Mouse (Mus musculus) kidney, adult 9 months (tissue): ENCODE measurements around the gene Cttnbp2nl.

ENCODE experiments used
- DNase-seq: peaks from one replicate; pipeline ENCODE4 v3.0.0; 2022

Cttnbp2nl gene

DNA sequence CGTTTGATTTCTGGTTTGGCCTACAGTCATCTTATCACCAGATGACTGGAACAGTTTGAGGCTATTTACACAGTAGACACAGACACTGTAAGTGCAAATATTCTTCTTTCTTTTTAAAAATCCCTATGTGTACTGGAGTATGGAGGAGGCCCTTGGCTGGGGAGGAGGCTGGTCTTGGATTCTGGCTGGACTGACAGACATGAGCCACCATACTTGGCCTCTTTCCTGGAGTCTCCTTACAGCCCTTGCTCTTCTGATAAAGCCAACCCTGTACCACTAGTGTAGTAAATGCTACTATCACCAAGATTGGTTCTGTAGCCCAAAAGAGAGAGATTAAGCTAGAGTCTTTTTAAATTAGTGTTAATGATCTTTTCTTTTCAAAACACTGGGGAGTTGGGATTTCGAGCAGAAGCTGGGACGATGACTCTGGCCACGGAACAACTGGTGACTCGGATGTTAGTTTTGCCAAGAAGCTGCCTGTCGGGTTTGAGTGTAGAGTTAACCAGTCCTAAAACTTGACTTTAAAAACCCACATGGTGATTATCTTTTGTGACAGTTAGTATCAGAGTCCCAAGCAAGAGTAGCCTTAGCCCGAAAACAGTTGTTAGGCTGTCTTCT is 40.1 kb downstream of the Cttnbp2nl start:
- no peak for DNase-seq

DNA sequence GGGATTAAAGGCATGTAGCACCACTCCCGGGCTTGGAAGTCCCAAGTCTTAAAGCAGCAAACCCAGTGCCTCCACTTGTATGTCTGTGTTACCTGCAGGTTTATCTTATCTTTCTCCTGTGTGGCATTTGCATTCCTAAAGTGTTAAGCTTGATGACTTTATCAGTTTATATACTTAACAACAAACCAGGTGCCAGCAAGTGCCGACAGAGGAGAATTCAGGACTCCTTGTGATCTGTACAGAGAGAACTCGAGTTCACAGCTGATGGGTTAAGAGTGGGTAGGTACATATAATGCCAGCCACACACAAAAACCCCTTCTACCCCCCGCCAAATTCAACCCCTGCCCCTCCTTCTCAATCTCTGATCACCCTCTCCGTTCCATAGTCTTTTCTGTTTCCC is 41.1 kb downstream of the Cttnbp2nl start:
- no peak for DNase-seq

DNA sequence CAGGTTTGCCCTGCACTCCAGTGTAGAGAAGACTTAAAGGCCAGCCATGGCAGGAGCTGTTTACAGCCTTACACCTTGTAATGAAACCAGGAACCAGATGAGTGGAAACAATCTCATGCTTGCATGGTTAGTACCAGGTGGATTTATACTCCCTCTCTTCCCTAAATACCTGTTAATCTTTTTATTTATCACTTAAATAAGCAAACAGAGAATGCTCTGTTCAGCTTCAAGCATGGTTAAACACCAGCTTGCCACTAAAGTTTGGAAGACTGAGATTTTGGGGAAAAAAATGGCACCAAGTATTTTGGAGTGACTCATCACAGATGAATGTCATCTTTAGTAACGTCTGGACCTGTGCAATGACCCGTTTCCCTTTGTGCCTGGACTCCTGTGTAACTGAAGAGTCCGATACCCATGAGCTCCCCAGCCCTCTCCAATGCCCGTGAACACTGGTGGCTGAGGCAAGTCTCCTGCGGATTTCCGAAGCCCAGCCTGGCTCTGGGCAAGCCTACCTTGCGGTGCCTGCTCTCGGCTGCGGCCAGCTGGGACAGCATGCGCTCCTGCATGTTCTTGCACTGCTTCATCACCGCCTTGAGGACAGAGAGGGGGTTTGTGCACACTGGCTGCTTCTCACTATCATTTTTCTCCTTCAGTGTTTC is 42.1 kb downstream of the Cttnbp2nl start:
- no peak for DNase-seq

DNA sequence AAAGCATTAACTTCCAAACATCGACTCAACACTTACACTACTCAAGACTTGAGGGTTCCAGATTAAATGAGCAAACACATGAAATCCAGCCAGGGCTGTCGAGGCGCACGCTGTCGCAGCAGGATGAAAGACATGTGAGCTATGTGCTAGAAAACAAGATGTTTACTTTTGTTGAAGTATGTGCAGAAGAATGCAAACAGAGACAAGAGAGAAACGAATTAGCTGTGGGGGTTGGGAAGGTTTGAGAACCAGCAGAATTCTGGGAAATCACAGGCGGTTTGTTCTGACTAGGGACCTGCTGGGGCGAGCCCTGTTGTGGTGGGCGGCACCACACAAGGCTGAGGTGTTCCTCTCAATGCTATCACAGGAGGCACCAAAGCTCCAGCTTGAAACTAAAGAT is 44.9 kb downstream of the Cttnbp2nl start:
- no peak for DNase-seq

DNA sequence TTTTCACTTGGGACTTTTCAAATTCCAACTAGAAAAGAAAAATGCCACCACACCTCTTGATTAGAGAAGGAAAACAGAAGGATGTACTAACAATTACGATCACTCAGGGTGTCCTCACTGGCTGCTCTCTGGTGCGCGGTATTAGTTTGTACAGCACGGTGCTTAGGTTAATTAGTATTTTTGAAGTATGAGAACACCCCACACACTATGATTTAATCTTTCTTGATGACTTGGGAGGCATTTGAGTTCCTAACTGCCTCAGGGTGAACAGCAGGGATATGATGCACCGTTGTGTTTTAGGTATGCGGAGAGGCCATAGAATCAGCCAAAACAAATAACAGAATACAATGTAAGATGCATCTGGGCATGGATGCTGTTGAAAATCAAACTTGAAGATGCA is 46.8 kb downstream of the Cttnbp2nl start:
- no peak for DNase-seq

DNA sequence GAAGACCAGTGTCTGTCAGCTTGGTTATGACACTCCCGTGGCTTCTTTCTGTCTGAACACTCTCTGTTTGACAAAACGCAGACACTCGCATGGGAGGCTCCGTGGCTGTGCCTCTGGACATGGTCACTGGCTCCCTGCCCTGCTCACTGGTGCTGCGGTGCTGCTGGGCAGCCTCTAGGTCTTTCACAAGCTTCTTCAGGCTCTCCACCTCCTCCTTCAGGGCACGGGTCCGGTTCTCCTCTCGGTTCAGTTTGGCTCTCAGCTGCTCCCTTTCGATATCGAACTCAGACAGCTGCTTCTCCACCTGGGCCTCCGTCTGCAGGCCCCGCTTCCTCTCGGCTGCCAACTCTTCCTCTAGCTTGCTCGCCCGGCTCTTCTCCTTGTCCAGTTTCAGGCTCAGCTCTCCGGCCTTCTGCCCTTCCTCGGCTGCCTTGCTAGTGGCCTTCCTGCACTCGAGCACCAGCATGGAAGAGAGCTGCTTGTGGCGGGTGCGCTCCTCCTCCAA is 47.3 kb downstream of the Cttnbp2nl start:
- no peak for DNase-seq

DNA sequence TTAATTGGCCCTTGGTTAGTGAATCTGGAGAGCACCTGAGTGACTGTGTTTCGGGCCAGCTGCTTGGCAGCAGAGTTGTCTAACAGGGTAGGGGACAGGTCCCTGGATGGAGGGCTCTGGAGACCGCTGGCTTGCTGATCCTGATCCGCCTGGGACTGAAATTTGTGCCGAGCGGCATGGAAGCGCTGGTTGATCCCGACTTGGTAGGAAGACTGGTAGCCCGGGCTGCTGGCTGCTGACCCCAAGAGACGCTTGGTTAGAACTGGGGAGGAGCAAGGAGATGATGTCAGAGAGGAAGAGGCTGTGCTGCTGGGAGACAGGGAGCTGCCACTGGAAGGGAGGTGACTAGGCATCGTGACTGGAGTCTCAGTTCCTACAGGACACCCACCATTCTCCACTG is 47.9 kb downstream of the Cttnbp2nl start:
- DNase-seq: no peak

DNA sequence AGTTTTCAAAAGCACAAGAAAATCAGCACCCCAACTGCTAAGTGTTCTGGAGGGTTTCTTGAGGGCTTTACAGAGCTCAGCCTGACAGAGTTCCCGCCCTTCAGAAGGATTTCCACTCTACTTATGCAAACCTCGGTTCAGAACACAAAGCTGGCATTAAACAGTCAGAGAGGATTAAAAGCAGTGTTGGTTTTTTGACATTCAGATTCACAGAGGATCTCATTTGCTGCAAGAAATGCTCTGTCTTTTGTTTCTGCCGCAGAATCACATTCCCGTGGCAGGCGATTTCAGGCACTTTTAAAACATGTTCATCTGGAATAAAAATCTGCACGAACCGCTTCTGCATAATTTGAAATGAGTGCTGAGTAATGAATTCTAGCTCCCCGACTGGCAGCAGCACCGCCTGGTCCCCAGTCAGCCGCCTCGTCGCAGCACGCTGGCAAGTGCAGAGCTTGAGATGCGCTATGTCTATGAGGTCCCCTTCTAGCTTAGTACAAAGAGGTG is 48.9 kb downstream of the Cttnbp2nl start:
- DNase-seq: no peak

DNA sequence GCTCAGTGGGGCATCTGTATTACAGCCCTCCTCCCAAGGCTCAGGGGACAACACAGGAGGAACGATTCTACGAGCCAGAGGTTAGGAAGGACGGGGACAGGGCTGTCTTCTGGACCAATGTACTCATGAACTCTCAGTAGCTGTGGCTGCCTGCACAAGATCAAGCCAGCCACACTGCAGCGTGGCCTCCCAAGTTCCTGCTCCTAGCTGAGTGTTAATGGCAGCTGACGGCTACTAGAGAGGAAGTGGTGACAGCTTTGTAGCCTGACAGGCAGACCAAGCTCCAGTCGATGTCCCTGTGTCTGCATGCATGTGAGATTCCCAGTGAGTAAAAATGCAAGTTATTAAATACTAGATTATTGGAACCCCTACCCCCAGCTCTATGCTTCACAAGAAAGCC is 51.6 kb downstream of the Cttnbp2nl start:
- no peak for DNase-seq

DNA sequence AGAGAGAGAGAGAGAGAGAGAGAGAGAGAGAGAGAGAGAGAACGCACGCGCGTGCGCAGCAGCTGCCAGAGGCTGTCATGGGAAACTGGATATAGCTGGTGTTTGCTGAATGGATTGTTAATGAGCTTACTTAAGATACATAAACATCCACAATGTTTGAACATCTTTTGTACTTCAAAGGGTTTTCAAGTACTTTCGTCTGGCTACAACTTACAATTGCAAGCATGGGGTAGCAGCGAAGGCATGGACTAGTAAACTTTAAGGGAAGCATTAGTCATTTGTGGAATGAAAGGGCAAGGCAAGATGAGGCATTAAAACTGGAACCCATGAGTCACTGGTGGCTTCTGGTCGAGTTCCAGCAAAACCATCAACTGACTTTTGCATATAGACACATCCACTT is 52.4 kb downstream of the Cttnbp2nl start:
- no peak for DNase-seq

DNA sequence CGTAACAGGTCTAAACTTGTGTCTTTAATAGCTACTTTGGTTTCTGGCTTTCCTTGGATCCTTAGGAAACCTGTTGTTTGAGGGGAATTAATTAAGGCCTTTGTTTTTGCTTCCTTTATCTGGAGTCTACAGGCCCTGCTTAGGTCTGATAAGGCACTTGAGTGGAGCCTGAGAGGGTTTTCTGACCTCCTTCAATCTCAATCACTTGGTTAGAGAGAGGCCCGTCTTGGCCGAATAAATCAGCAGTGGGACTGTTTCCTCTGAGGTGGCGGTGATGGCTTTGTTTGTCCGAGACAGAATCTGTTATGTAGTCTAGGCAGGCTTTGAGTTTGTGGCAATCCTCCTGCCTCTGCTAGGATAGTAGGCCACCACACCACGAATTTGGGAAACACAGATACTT is 55.4 kb downstream of the Cttnbp2nl start:
- DNase-seq: no peak

DNA sequence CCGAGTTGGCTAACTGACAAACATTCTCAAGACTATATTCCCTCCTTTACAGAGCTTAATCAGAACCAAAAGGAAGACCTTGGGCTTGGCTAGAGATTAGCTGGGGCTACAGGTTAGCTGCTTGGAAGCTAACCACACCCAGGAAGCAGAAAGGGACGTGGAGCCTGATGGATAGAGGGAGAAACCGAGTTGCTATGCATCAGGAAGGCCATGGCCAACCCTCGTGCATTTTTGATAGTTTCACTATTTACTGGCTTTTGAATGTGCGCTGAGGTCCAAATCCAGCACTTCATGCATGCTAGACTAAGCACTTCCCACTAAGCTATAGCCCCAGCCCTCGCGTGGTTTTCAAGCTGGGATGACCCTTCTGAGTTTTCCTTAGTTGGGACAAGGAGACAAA is 57.2 kb downstream of the Cttnbp2nl start:
- DNase-seq: no peak

DNA sequence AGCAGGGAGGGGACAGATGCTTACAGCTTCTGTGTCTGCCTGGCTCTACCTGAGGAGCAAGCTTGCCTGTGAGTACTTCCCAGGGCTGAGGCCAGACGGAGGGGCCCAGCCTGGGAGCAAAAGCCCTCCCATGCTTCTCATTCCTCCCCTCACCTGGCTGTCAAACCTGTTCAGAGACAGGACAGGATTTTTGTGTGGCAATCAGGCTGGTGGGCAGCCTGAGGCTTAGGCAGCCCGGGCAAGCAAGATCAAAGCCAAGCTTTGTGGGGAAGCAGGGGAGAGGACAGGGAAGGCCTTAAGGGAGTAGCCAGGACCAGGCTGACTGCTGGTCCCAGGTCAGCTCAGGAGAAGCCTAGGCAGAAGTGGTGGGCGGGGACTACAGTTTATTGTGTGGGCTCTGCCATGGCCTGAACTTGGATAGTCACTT is 58.5 kb downstream of the Cttnbp2nl start:
- no peak for DNase-seq

DNA sequence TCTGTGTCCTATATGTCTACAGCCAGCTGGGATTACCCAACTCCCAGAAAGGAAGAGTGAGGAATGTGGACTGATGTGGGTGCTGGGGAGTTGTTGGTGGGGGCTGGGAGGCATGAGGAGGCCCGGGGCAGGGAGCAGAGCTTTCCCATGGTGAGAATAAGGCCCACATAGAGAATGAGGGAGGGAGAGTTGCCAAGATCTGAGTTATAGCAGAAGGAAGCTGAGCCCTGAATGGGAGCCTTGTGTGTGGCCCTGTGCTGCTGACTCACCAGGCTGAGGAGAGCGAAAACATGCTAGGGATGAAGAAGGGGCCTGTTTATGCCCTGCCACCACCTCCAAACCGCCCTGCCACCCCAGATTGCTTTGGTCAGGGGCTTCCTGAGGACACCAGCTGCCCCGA is 59.1 kb downstream of the Cttnbp2nl start:
- no peak for DNase-seq

DNA sequence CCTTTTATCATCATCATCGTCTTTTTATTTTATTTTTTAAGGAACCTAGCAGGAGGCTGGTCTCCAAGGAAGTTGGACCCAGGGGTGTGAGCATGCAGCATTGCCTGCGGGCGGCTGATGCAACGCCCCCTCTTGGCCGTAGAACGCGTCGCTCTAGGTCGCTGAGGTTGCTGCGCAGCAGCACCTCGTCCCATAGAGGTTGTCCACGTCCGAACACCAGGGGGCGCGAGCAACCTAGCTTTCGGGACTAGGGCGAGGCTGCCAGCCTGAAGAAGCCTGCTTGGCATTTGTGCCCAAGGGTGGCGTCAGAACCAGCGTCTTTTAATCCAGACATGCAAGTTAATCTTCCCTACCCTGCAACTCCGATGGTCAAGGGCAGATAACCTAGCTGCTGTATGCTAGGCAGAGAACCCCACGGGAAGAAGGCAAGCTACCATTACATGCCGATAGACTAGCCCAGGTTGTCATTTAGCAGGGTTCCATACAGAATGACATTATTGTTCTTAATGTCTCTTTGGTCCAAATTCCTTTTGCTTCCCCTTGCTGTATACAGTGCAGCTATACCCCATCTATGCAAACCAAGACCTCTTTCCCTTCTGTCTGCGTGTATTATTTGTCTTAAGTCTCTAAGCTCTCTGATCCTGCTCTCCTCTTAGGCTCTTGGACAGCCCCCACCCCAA is 60.1 kb downstream of the Cttnbp2nl start:
- peak; percentile 90 for DNase-seq

DNA sequence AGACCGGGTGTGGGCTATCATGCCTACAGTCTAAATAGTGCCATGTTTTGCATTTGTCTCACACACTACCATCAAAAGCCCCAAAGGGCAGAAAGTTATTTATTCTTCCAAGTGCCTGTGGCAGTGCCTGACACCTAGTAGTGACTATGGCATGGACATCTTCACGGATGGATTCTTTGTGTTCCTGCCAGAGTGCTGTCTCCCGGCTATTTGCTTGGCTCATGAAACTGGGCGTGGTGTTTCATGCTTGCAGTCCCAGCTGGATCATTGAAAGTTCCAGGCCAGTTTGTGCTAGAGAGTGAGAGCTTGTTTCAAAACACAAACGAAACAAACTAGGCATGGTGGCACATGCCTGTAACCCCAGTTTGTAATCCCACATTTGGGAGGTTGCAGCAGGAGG is 61.2 kb downstream of the Cttnbp2nl start:
- DNase-seq: no peak

DNA sequence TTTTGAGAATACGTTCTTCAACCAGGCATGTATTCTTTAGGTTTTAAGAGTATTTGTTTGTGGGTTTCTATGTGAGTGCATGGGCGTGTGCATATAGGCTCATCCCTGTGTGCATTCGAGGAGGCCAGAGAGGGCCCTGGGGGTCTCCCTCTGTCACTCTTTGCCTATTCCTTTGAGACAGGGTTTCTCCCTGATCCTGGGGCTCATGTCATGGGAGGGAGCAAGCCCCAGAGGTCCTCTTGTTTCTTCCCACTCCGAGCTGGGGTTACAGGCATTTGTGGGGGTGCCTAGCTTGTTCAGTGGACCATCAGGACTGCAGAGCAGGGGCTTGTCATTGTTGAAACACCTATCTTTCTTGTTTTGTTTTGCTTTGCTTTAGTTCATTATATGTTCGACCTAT is 65.1 kb downstream of the Cttnbp2nl start:
- no peak for DNase-seq

DNA sequence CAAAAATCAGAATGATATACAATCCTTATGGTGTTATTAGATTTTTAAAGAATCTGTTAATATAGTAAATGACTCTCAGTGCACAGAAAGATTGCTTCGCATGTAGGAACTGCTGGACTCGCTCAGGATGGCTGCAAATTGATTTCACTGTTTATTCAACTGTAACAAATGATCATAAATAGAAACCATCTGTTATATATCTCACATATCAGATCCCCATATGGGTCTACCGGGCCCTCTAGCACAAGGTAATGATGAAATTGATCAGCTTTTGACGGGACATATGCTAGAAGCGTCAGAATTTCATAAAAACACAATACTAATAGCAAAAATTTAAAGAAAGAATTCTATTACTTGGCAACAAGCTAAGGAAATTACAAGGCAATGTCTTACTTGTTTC is 73.2 kb downstream of the Cttnbp2nl start:
- DNase-seq: no peak

DNA sequence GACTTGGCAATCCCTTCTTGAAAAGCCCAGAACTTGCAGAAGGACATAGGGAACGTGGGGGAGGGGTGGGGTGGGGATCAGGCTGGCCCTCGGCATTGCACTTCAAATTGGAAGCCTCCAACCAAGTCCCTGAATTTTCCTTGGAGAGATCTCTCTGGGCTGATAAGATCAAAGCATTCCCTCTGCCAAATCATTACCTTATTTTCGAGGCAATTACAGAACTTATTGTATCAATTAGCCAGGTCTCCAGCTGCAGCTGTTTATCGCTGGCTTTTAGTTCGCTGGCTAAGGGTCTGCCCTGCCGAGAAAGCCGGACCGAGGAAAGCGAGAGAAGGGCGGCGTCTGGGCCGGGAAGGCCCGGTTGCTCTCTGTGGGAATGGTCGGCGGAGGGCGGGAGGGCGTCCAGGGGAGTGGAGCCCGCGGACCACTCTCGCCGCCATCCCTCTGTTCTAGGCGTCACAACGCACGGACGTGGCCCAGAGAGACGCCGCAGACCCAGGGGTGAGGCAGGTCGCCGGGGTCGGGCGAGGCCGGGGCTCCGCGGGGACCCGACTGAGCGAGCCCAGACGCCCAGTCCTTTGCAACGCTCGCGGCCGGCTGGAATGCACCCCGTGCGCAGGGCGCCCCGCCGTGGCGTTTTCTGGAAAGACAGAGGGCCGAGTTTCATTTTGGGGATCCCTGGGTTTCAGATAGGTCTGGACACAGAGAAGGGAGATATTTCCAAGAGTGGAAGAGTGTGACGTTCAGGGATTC is 85.2 kb downstream of the Cttnbp2nl start:
- DNase-seq: peak; percentile 86

DNA sequence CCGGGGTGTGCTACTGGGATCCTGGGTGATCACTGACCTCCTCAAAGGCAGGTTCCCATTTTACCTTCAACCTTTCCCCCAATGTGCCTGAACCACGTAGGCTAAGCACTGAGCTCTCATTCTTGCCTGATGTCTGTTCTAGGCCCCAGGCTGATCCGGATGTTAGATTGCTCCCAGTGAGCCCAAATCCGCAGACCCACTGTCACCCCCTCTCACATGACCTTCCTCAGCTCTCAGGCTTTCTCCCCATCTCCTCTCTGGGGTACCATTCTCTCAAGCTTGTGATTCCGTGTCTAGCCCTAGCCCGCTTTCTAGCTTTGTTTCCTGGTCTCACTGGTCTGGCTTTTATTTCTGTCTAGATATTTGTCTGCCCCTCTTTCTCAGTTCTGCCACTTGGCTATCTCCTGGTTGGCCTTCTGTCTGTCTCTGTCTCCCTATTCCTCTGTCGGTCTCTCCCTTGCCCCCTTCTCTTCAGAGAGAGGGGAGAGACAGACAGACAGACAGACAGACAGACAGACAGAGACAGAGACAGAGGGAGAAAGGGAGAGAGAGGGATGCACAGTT is 86.9 kb downstream of the Cttnbp2nl start:
- no peak for DNase-seq

DNA sequence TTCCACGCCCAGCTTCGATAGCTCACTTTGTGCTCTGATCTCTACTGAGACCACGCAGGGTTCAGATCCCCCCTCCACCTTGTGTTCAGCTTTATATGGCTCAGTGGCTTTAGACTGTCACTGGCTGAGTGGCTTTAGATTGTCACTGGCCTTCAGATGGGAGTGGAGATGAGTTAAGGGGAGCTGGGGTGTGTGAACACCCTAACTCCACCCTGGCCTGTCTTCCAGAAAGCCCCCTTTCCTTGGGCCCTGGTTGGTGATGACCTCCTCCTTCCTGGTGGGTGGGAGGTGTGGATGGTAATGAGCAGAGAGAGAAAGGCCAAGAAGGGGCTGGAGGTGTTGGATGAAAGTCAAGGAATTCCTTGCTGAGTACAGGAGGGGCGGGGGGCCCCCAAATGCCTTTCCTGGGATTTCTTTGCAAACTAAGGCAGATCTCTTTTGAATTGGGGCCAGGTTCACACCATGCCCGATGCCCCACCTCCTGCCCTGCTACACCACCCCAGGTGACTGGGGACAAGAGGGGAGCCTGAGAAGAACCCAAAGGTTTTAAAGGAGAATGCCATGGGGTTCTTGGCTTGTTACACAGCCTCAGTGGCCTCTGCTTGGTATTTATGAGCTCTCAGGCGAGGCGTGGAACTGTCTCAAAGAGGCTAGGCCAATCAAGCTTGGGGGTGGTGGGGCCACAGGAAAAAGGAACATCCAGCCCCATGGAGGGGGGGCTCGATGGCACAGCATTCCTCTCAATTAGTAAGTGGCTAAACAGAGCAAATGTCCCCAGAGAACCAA is 87.7 kb downstream of the Cttnbp2nl start:
- no peak for DNase-seq
